Mouse (Mus musculus) stomach, embryonic 16.5 days (tissue): Measurements from ENCODE around the gene Tgfbr3. TPM values are rescaled to one million over a fixed set of nuclear protein-coding genes. Genes with fewer than 3 reads are reported as not detected.
A peak's percentile ranks its signal among the peaks of the same experiment; 100 is the strongest.

ENCODE experiments used
- ATAC-seq: fragments of 200-750 bp; cut with Nextera tagmentation; 2 replicates; pipeline ENCODE4 v1.8.0; 2017; ENCODE audit warnings: moderate number of reproducible peaks, moderate TSS enrichment; ENCODE audit not compliant: insufficient read depth, low FRiP score
- H3K27ac ChIP-seq: fragments of 300-500 bp; sonication (generic); 2 replicates; pipeline ENCODE4 v1.5.1; 2014; ENCODE audit warnings: low read length
- H3K27me3 ChIP-seq: fragments of 300-500 bp; sonication (generic); 2 replicates; pipeline ENCODE4 v1.6.1; 2014; ENCODE audit warnings: low read length, control low read depth, mixed read lengths; ENCODE audit not compliant: control insufficient read depth, insufficient read depth
- H3K36me3 ChIP-seq: fragments of 300-500 bp; sonication (generic); 2 replicates; pipeline ENCODE4 v1.6.1; 2014; ENCODE audit warnings: low read length; ENCODE audit not compliant: control insufficient read depth, insufficient read depth
- H3K4me1 ChIP-seq: fragments of 300-500 bp; sonication (generic); 2 replicates; pipeline ENCODE4 v1.6.1; 2014; ENCODE audit warnings: low read length, control low read depth, mixed read lengths; ENCODE audit not compliant: control insufficient read depth, insufficient read depth
- H3K4me2 ChIP-seq: fragments of 300-500 bp; sonication (generic); 2 replicates; pipeline ENCODE4 v1.6.1; 2014; ENCODE audit warnings: low read depth, low read length, mixed read lengths
- H3K4me3 ChIP-seq: fragments of 300-500 bp; sonication (generic); replicated peaks from 2 replicates; pipeline ENCODE4 v1.5.1; 2014; ENCODE audit warnings: mild to moderate bottlenecking, low read length
- H3K9ac ChIP-seq: fragments of 300-500 bp; sonication (generic); 2 replicates; pipeline ENCODE4 v1.6.1; 2014; ENCODE audit warnings: low read length
- H3K9me3 ChIP-seq: fragments of 300-500 bp; sonication (generic); replicated peaks from 2 replicates; pipeline ENCODE4 v1.6.1; 2016; ENCODE audit warnings: low read length, control low read depth; ENCODE audit not compliant: control insufficient read depth
- WGBS: fragments of 180-500 bp; shearing (Covaris S2); extraction: QIAGEN DNeasy Blood & Tissue Kit; methylation state at CpG from one replicate; pipeline ENCODE4 v1.1.7; 2014; 5-methylcytosine and 5-hydroxymethylcytosine counted together
- polyA plus RNA-seq: library from polyadenylated mRNA; unstranded; fragments of >200 nt; fragmentation: Nextera tagmentation; extraction: Ambion mirVana; gene quantifications from 2 replicates; pipeline ENCODE4 v1.2.1, GENCODE M21; 2015

Gene Tgfbr3
- polyA plus RNA-seq, 1 experiment from 2014 or later, result 31.1 TPM

- Histone ChIP-seq H3K4me2 (no peak overlapping the region), H3K27me3 (no peaks in the 10 kb centered on the region), H3K27ac (no peak overlapping the region), H3K9me3 (no peaks in the 10 kb centered on the region), H3K36me3 (no peaks in the 10 kb centered on the region), H3K4me1 (peaks cover 21% of the 10 kb centered on the region), H3K4me3 (no peak overlapping the region), H3K9ac (no peak overlapping the region)
- ATAC-seq, result no peak
- 74% methylated on average over 5 of the region's 5 CpGs for WGBS
Measured at GRCm38 (mm10) chr5:107179194-107179593, 110.2 kb downstream of the Tgfbr3 start.

DNA sequence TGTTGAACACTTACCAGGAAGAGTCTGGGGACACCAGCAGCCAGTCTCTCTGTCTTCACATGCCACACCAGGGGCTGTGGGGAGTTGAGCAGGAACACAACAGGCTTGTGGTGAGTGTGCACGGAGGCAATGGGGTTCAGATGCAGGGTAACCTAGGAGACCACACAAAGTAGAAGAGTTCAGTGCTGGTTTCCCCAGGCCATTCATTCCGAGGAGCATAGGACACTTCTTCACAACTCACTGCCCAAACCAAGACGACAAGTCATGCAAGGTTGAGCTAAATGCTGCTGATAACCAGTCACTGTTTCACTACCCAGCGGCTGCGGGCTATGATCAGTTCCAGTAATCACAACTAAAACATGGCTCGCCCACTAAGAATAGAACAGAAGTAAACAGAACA lies 111.6 kb downstream of the Tgfbr3 start:
- H3K4me2 ChIP-seq, result no peak overlapping the region
- no peak; the same call in 1 of the 2 replicates for ATAC-seq
- H3K9ac ChIP-seq, result no peak overlapping the region
- H3K9me3 ChIP-seq, result no peaks in the 10 kb centered on the region
- H3K27me3 ChIP-seq, result no peaks in the 10 kb centered on the region
- 46% methylated on average over 6 of the region's 6 CpGs for WGBS
- peaks cover 15% of the 10 kb centered on the region; the same call in 1 of the 2 replicates for H3K4me1 ChIP-seq
- no peaks in the 10 kb centered on the region for H3K36me3 ChIP-seq
- peak overlapping the region; percentile 68 for H3K27ac ChIP-seq
- no peak overlapping the region for H3K4me3 ChIP-seq

DNA sequence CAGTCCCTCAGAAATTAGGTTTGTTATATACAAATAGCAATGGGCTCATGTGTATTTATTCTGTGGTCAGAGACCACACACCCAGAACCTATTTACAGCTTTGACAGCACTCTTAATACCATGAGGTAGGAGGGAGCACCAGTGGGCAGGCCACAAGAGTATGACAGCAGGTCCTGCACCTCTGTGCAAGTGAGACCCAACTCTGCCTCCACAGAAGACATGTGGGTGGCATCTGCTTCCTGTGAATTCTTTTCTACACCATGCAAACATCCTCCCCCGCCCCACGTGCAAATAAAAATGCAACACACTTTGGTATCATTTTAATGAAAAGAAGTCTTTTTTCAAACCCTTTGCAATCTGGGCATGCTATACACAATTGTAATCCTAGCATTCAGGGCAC lies 112.2 kb downstream of the Tgfbr3 start:
- Histone ChIP-seq H3K9me3 (no peaks in the 10 kb centered on the region), H3K4me3 (no peak overlapping the region), H3K4me1 (peaks cover 18% of the 10 kb centered on the region; the same call in 1 of the 2 replicates), H3K27me3 (no peaks in the 10 kb centered on the region), H3K27ac (peak overlapping the region; percentile 68), H3K36me3 (no peaks in the 10 kb centered on the region), H3K4me2 (no peak overlapping the region), H3K9ac (no peak overlapping the region)
- 59% methylated on average over 2 of the region's 2 CpGs for WGBS
- ATAC-seq, result no peak

- no peak for ATAC-seq
- no peaks in the 10 kb centered on the region for H3K9me3 ChIP-seq
- no peak overlapping the region for H3K4me3 ChIP-seq
- WGBS, result 45% methylated on average over 4 of the region's 4 CpGs
- H3K4me2 ChIP-seq, result no peak overlapping the region
- H3K4me1 ChIP-seq, result peaks cover 19% of the 10 kb centered on the region; the same call in 1 of the 2 replicates
- H3K9ac ChIP-seq, result no peak overlapping the region
- H3K27ac ChIP-seq, result no peak overlapping the region
- H3K36me3 ChIP-seq, result no peaks in the 10 kb centered on the region
- no peaks in the 10 kb centered on the region for H3K27me3 ChIP-seq
Measured at GRCm38 (mm10) chr5:107176796-107177195, 112.6 kb downstream of the Tgfbr3 start.

GRCm38 (mm10) chr5:107176196-107176595 lies 113.2 kb downstream of the Tgfbr3 start:
- Histone ChIP-seq H3K27me3 (no peaks in the 10 kb centered on the region), H3K36me3 (no peaks in the 10 kb centered on the region), H3K4me2 (no peak overlapping the region), H3K9me3 (no peaks in the 10 kb centered on the region), H3K9ac (no peak overlapping the region), H3K4me1 (peaks cover 19% of the 10 kb centered on the region; the same call in 1 of the 2 replicates), H3K27ac (no peak overlapping the region), H3K4me3 (no peak overlapping the region)
- ATAC-seq, result no peak
- WGBS, result 84% methylated on average over 4 of the region's 4 CpGs

GRCm38 (mm10) chr5:107174188-107174587 lies 115.2 kb downstream of the Tgfbr3 start:
- no peak overlapping the region for H3K9ac ChIP-seq
- peaks cover 19% of the 10 kb centered on the region; the same call in 1 of the 2 replicates for H3K4me1 ChIP-seq
- H3K4me3 ChIP-seq, result no peak overlapping the region
- H3K36me3 ChIP-seq, result no peaks in the 10 kb centered on the region
- H3K27ac ChIP-seq, result no peak overlapping the region
- no peaks in the 10 kb centered on the region for H3K9me3 ChIP-seq
- H3K4me2 ChIP-seq, result no peak overlapping the region
- no peaks in the 10 kb centered on the region for H3K27me3 ChIP-seq
- no peak for ATAC-seq

- Histone ChIP-seq H3K27me3 (no peaks in the 10 kb centered on the region), H3K4me3 (no peak overlapping the region), H3K27ac (no peak overlapping the region), H3K4me1 (peaks cover 17% of the 10 kb centered on the region; the same call in 1 of the 2 replicates), H3K9ac (no peak overlapping the region), H3K4me2 (no peak overlapping the region), H3K36me3 (no peaks in the 10 kb centered on the region), H3K9me3 (no peaks in the 10 kb centered on the region)
- no peak for ATAC-seq
- 69% methylated on average over 2 of the region's 2 CpGs for WGBS
Measured at GRCm38 (mm10) chr5:107173483-107173882, 115.9 kb downstream of the Tgfbr3 start.

GRCm38 (mm10) chr5:107171861-107172260 lies 117.6 kb downstream of the Tgfbr3 start:
- no peaks in the 10 kb centered on the region for H3K27me3 ChIP-seq
- no peaks in the 10 kb centered on the region for H3K9me3 ChIP-seq
- H3K4me3 ChIP-seq, result no peak overlapping the region
- no peak overlapping the region for H3K27ac ChIP-seq
- H3K9ac ChIP-seq, result no peak overlapping the region
- no peak for ATAC-seq
- 76% methylated on average over 7 of the region's 7 CpGs for WGBS
- peaks cover 17% of the 10 kb centered on the region for H3K4me1 ChIP-seq
- no peak overlapping the region for H3K4me2 ChIP-seq
- no peaks in the 10 kb centered on the region for H3K36me3 ChIP-seq

- no peak overlapping the region for H3K4me3 ChIP-seq
- no peak for ATAC-seq
- no peaks in the 10 kb centered on the region for H3K27me3 ChIP-seq
- no peak overlapping the region for H3K9ac ChIP-seq
- H3K27ac ChIP-seq, result no peak overlapping the region
- peaks cover 32% of the 10 kb centered on the region for H3K4me1 ChIP-seq
- no peak overlapping the region for H3K4me2 ChIP-seq
- H3K36me3 ChIP-seq, result no peaks in the 10 kb centered on the region
- H3K9me3 ChIP-seq, result no peaks in the 10 kb centered on the region
- WGBS, result 81% methylated on average over 5 of the region's 5 CpGs
Measured at GRCm38 (mm10) chr5:107169796-107170195, 119.6 kb downstream of the Tgfbr3 start.
